Mouse (Mus musculus): Measurements from ENCODE around the gene Cyth1. TPM values are rescaled to one million over a fixed set of nuclear protein-coding genes. Genes with fewer than 3 reads are reported as not detected.

Cyth1 gene
- polyA plus RNA-seq, 1 experiment from 2014 or later: 13.8 TPM

DNA sequence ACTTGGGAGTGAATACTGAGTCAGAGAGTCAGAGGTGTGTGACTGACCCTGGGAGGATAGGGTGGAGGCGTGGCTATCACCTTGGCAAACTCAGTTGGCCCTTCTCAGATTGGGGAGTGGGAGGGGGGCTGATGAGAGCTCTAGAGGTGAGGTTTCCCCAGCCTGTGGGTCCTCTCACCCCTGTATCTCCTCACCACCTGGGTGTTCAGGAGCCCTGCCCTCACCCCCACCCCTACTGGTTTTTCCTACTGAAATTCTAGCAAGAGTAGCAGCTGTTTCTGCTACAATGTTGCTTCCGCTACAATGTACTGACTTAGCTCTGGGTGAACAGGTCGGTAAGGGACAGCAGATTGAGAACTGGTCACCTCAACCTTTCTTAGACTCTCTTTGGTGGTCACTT is 164.1 kb downstream of the Cyth1 start:
- 68% methylated on average over 3 of the region's 3 CpGs for WGBS
- Histone ChIP-seq H3K9ac (no peak overlapping the region), H3K27ac (no peak overlapping the region), H3K4me2 (no peak overlapping the region), H3K4me1 (peaks cover 16% of the 10 kb centered on the region; the same call in 1 of the 2 replicates), H3K4me3 (replicated peaks) (no peak overlapping the region), H3K9me3 (no peaks in the 10 kb centered on the region), H3K27me3 (replicated peaks) (no peaks in the 10 kb centered on the region), H3K36me3 (no peaks in the 10 kb centered on the region)
- ATAC-seq (ENCODE audit: insufficient read depth, low FRiP score, low read depth): no peak

GRCm38 (mm10) chr11:118083811-118084210 is 164.6 kb downstream of the Cyth1 start:
- ATAC-seq (ENCODE audit: insufficient read depth, low FRiP score, low read depth): no peak
- 6% methylated on average over 6 of the region's 6 CpGs for WGBS
- H3K4me1 ChIP-seq: peaks cover 16% of the 10 kb centered on the region; the same call in 1 of the 2 replicates
- no peaks in the 10 kb centered on the region for H3K9me3 ChIP-seq
- H3K27ac ChIP-seq: no peak overlapping the region
- H3K36me3 ChIP-seq: no peaks in the 10 kb centered on the region
- no peak overlapping the region for H3K4me3 ChIP-seq (replicated peaks)
- H3K4me2 ChIP-seq: no peak overlapping the region
- H3K9ac ChIP-seq: no peak overlapping the region
- H3K27me3 ChIP-seq (replicated peaks): no peaks in the 10 kb centered on the region

DNA sequence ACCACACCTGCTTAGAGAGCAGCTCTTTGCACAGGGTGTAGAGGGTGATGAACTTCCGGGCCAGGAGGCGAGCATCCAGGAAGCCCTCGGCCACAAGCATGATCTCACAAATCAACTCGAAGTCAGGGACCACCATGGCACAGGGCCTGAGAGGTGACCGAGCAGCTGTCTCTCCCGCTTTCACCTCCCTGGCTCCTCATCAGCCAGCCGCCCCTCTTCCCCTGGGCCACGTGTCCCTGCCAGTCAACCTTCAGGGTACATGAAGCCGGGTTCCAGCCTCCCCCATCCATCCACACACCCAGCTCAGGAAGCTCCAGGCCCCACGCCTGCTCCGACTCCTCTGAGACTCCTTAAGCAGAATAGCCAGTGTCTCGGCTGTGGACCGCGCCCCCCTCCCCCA is 166.1 kb downstream of the Cyth1 start:
- H3K27ac ChIP-seq: no peak overlapping the region
- no peaks in the 10 kb centered on the region for H3K36me3 ChIP-seq
- H3K4me2 ChIP-seq: no peak overlapping the region
- no peak overlapping the region for H3K4me3 ChIP-seq (replicated peaks)
- no peak for ATAC-seq (ENCODE audit: insufficient read depth, low FRiP score, low read depth)
- 85% methylated on average over 14 of the region's 14 CpGs for WGBS
- peaks cover 16% of the 10 kb centered on the region; the same call in 1 of the 2 replicates for H3K4me1 ChIP-seq
- H3K9me3 ChIP-seq: no peaks in the 10 kb centered on the region
- no peak overlapping the region for H3K9ac ChIP-seq
- no peaks in the 10 kb centered on the region for H3K27me3 ChIP-seq (replicated peaks)

Other genes with a start within 250 kb of the Cyth1 start
- gene Dnah17, start 118.0 kb downstream of the Cyth1 start, polyA plus RNA-seq (2015; fragmentation: Nextera tagmentation; extraction: Ambion mirVana): 0.10 and 0.15 TPM in 2 replicates
- gene Usp36, start 41.7 kb upstream of the Cyth1 start, polyA plus RNA-seq (2015; fragmentation: Nextera tagmentation; extraction: Ambion mirVana): 20.3 and 20.5 TPM in 2 replicates
- gene Cep295nl, start 93.9 kb upstream of the Cyth1 start, polyA plus RNA-seq (2015; fragmentation: Nextera tagmentation; extraction: Ambion mirVana): 0.36 and 0.42 TPM in 2 replicates
- 78.8 and 83.0 TPM in 2 replicates for gene Timp2, start 107.1 kb upstream of the Cyth1 start, polyA plus RNA-seq (2015; fragmentation: Nextera tagmentation; extraction: Ambion mirVana)
- gene Lgals3bp, start 153.5 kb upstream of the Cyth1 start, polyA plus RNA-seq (2015; fragmentation: Nextera tagmentation; extraction: Ambion mirVana): 67.4 and 81.5 TPM in 2 replicates
- 30.7 and 32.1 TPM in 2 replicates for gene Cant1, start 170.5 kb upstream of the Cyth1 start, polyA plus RNA-seq (2015; fragmentation: Nextera tagmentation; extraction: Ambion mirVana)
- gene C1qtnf1, start 179.6 kb upstream of the Cyth1 start, polyA plus RNA-seq (2015; fragmentation: Nextera tagmentation; extraction: Ambion mirVana): 6.8 and 8.3 TPM in 2 replicates
- gene Engase, start 228.2 kb upstream of the Cyth1 start, polyA plus RNA-seq (2015; fragmentation: Nextera tagmentation; extraction: Ambion mirVana): 10.1 and 11.5 TPM in 2 replicates

Measured in stomach, embryonic 15.5 days (tissue).